Mouse (Mus musculus) regulatory T cell (primary cell): ENCODE measurements around the gene Olfr1395.

ENCODE experiments used
- in situ Hi-C: fragments of 300-600 bp; cut with MboI, MseI; formaldehyde crosslinking; loops from one replicate; pipeline ENCODE4 v1.15.1; 2025; ENCODE audit warnings: high pct_unique_total_duplicates

Olfr1395 gene

GRCm38 (mm10) chr11:49141974-49142373, at the start of gene Olfr1395:
Olfr1395 (plus strand) TSS chr11:49142274.
- in situ Hi-C loops = no loop called here

- in situ Hi-C loops = loop anchor here (10.0 kb wide), 1 partner anchor 288 kb away; the partner anchor contains the start of gene Rack1
Observed at GRCm38 (mm10) chr11:49092786-49093185, 49.3 kb upstream of the Olfr1395 start.

- in situ Hi-C loops = loop anchor here (10.0 kb wide), 1 partner anchor 289 kb away; the partner anchor contains the start of gene Rack1
Observed at GRCm38 (mm10) chr11:49093861-49094660, 48.0 kb upstream of the Olfr1395 start.

GRCm38 (mm10) chr11:49095367-49095766, 46.7 kb upstream of the Olfr1395 start:
- in situ Hi-C loops = loop anchor here (5.0 to 10.0 kb wide), 4 partner anchors 43 to 291 kb away; partner anchors contain the start of genes 9930111J21Rik2, Gm12185, Irgm1 and Rack1

DNA sequence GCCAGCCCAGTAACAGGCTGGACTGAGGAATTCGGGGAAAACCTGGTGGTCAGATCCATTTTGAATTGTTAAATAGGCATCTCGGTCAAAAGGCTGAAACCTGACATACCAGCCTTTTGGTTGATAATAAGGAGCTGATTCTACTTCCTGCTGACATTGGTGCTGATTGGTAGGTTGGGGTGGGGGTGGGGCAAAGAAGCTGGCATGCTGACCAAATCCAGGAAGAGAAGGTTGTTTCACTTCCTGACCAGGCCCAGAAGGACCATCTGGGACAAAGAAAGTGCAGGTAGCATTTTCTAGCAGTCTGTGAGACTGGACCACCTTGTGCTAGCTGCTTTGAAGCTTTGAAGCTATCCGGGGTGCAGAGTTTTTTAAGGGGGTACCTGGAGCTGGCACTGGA, 41.7 kb upstream of the Olfr1395 start:
- in situ Hi-C loops = no loop called here

DNA sequence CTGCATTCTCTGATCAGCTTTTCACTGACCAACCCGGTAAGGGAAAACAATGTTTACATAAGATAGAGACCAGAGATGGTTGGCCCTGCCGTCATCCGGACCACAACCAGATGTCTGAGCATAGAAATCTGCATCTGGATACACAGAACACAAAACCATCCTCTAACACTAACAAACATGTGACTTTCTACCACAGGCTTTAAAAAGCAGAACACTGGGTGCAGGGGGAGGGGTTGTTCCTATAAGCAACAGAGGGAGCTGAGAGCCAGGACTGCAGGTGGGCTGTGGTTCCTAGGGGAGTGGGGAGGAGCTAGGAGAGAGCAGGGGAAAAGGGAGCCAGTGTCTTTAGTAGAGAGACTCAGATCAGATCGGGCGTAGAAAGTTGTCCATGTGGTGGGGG, 40.6 kb upstream of the Olfr1395 start:
- in situ Hi-C loops = no loop called here

GRCm38 (mm10) chr11:49103047-49103693, 38.9 kb upstream of the Olfr1395 start:
- in situ Hi-C loops = no loop called here

DNA sequence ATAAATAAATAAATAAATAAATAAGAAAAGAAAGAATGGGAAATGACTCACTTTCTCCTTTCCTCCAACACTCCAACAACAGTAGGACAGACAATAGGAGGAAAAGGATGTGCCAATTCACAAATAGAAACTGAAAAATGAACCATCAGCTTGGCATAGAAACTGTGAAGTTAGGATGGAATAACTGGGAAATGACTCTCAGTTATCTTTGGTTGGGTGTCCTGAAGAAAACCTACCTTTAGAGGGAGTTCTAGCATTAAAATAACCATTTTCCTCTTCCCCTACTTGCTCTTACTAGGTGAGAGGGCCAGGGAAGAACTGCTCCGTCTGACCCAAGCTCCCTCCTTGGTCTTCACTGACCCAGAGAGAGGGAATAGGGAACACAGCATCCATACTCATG, 36.3 kb upstream of the Olfr1395 start:
- in situ Hi-C loops = no loop called here

DNA sequence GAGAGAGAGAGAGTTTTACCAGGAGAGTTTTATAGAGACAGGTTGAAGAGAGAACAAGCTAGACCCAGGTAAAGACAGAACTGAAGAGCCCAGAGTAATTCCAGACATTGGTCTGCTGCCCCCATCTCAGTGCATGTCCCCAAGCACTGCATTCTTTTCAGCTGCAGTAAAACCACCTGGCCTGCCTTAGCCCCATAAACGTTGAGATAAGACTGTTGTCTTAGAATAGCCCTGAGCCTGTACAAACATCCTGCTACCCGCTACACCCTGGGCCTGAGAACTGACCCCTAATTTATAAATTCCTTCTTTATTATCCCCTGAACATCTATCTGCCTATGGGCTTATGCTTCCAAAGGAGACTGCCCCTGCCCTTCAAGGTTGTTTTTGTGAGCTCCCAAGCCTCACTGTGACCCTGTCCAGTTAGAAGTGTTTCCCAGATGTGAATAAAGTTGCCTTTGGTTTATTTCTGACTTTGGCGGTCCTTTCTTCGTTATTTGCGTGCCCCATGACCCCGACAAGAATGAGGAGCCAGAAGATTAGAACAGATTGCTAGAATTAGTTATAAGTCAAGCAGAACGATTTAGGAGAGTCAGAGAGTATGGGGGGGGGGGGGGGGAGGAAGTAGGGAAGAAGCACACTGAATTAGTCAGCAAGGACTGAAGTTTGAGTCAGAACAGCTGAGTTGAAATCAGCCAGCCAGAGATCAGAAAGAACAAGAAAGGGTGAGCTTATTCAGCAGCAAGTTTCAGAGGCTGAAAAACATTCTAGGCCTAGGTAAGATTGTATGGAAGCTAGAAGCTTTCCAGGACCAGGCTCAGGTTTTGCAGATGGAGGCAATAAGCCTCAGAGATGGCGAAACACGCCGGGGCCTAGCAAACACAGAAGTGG, 34.2 kb upstream of the Olfr1395 start:
- in situ Hi-C loops = no loop called here

GRCm38 (mm10) chr11:49108833-49109232, 33.2 kb upstream of the Olfr1395 start:
- in situ Hi-C loops = no loop called here

DNA sequence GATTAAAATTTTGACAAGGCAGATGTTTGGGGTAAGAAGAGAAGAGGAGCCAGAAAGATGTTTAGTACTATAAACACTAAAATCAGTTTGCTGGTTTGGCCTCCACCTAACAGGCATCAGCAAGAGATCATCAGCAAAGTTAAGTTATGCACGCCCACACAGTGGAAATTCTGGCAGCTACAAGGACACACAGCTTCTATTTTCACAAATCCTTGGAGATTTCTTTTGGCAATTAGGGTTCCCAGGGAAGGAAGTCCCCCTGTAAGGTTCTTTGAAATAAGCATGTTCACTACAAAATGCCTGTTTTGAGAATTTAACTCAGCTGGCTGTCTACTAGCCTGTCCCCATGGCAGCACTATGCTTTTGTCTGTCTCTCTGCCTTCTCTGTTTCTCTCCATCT, 31.1 kb upstream of the Olfr1395 start:
- in situ Hi-C loops = no loop called here

DNA sequence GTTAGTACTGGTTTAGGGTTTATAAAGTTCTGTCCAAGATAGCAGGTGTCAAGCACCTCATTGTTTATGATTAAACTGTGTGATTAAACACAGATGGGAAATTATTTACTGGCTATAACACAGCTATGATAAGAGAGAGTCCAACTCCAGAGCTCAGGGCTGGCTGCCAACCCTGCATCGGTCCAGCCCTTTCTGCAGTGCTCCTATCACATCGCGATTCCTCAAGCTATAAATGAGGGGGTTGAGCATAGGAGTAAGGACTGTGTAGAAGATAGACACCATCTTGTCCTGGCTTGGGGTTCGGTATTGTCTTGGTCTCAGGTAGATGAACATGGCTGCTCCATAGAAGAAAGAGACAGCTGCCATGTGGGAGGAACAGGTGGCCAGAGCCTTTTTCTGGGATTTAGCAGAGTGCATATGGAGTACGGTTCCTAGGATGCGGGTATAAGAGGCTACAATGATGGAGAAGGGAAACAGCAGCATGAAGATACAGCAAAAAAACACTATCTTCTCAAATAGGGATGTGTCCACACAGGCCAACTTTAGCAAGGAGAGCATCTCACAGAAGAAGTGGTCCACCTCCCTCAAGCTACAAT, 29.4 kb upstream of the Olfr1395 start:
- in situ Hi-C loops = no loop called here

DNA sequence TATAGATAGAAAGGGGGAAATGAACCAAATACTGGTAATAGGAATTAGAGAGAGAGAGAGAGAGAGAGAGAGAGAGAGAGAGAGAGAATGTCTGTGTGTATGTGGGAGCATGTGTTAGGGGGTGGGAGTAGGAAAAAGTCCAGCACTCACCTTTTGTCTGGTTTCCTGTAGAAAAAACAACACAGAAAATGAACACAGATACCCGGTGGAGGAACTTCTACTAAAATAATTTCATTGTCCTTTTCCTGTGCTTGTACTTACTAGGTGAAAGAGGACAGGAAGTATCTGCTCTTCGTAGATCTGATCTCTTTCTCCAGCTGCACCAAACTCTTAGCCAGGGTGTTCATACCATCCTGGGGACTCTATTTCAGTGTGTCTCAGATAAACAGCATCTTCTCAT, 27.9 kb upstream of the Olfr1395 start:
- in situ Hi-C loops = no loop called here

DNA sequence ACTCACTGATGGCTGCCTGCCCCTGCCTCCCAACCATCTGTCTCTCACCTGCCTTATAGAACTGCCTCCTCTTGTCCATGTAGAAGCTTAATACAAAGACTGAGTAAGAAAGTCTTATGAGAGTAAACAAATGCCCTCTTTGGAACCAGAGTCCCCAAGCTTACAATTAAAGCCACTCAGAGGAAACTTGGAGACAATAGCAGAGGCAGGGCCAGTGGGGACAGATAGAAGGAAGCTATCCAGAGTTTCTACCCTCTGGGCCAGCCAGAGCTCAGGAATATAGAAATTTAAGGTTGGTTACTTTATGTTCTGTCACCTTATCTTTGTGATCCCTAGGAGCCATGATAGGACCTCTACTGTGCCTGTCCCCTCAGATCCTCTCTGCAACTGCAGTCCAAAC, 27.3 kb upstream of the Olfr1395 start, which contains the start of gene Olfr1396:
Gene Olfr1396, minus strand, starts transcription at position 101 of the 400 bp plus-strand sequence.
- in situ Hi-C loops = loop anchor here (5.0 kb wide), 2 partner anchors 73 to 327 kb away; partner anchors contain the start of gene Btnl9

DNA sequence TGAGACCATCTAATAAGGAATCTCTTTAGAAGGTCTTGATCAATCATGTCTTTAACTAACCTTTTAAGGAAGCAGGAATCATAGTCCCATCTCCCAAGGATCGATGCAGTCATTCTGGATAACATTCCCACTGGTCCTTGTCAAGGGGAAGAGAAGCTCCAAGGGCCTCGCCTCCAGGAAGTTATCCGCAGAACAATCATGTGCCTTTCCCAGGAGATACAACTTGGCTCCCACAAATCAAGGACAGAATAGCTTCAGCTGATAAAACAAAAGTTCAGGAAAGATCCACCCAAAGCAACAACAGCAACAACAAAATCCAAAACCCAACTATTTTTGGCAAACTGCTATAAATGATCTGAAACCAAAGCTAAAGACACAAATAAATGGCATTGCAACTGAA, 22.4 kb upstream of the Olfr1395 start:
- in situ Hi-C loops = loop anchor here (5.0 kb wide), 3 partner anchors 68 to 332 kb away; partner anchors contain the start of gene Btnl9

GRCm38 (mm10) chr11:49124169-49124568, 17.9 kb upstream of the Olfr1395 start:
- in situ Hi-C loops = loop anchor here (5.0 kb wide), 1 partner anchor 138 kb away; no protein-coding TSS in a partner anchor

GRCm38 (mm10) chr11:49154077-49154476, 12.0 kb downstream of the Olfr1395 start, which contains the start of gene Olfr1394:
Olfr1394 (plus strand) TSS chr11:49154377.
- in situ Hi-C loops = loop anchor here (10.0 to 25.0 kb wide), 2 partner anchors 258 to 609 kb away; partner anchors contain the start of gene Olfr1389

DNA sequence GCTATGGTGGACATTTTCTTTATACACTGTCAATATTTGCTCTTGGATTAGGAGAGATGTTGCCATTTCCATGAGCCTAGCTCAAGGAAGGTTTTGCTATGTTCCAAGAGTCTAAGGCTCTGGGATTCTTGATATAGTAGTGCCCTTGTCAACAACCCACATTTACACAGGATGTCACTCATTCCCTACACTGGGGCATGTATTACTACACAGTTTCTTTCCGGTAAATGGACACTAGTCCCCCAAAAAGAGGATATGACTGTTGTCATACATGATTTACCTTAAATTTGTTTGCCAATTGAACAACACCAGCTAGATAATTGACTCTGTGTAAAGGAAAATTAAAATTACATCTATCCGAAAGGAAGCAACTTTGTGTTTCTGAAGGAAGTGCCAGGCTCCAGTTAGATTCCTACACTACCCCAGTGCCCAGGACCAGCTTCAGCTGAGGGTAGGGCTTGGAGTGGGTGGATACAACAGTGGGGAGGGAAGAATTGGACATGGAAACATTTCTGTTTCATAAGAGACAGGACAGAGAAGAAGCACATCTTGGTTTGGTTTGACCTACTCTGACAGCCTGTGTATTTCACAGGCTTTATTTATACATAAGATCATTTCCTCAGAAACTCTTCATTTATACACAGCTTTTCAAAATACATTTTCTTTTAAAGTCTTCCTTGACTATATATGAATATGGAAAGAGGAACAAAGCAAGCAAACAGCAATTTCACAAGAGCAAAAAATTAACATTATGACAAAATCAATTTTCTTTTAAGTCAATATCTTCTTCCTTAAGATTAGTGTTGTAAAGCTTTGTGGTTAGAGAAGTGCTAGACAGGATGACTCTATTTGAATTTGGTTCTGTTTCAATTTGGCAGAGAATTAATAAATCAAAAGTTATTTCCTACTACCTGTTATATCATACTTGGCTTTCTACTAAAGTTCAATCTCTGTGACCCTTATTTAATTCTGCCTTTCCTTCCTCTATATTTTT, 15.0 kb downstream of the Olfr1395 start:
- in situ Hi-C loops = loop anchor here (10.0 to 25.0 kb wide), 2 partner anchors 255 to 612 kb away; partner anchors contain the start of gene Olfr1389

DNA sequence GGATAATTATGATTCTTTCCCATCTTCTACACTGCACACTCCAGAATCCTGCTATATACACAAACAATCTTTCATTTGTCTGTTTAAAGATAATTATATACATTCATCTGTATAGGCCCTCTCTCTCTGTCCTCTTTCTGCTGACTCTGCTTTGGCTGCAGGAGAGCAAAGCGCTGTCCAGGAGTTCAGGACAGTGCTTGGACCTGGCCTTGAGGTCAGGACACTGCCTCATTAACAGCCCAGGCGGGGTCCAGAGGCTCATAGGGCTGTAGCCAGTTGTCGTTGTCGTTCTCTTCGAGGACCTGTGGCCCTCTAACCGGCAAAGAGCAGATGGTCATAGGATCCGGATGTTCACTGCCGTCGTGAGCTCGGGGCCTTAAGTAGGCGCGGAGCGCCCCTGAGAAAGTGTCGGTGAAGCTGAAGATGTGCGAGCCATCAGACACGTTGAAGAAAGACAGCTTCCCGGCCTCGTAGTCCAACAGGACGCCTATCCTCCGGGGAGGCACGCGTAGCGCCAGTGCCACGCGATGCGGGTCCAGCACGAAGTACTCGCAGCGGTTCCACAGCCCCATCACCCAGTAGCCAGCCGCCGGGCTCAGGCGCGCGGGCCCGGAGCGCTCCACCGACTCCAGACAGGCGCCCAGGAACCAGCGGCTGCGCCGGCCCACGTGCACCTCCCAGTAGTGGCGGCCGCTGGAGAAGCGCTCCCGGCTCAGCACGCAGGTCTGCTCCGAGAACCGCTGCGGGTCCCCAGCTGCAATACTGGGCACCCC, 27.0 kb downstream of the Olfr1395 start:
- in situ Hi-C loops = loop anchor here (25.0 kb wide), 1 partner anchor 243 kb away; the partner anchor contains the start of gene Olfr1389
